Mouse (Mus musculus) myocyte (in vitro differentiated cells): ENCODE results near the gene Cox6a2. TPM values are rescaled to one million over a fixed set of nuclear protein-coding genes. Genes with fewer than 3 reads are reported as not detected.

ENCODE experiments used
- H3K27me3 ChIP-seq: one replicate; pipeline ENCODE4 v1.6.1; 2011; ENCODE audit not compliant: control insufficient read depth, insufficient read depth, insufficient read length
- H3K36me3 ChIP-seq: one replicate; pipeline ENCODE4 v1.6.1; 2011; ENCODE audit not compliant: control insufficient read depth, insufficient read depth
- H3K4me2 ChIP-seq: one replicate; pipeline ENCODE4 v1.6.1; 2011; ENCODE audit warnings: low read depth, control low read depth
- H3K4me3 ChIP-seq: one replicate; pipeline ENCODE4 v1.5.1; 2011; ENCODE audit warnings: mild to moderate bottlenecking, control low read depth, moderate library complexity
- H3K79me2 ChIP-seq: one replicate; pipeline ENCODE4 v1.6.1; 2011; ENCODE audit not compliant: control insufficient read depth, insufficient read depth
- H3ac ChIP-seq: one replicate; pipeline ENCODE4 v1.6.1; 2011; ENCODE audit not compliant: control insufficient read depth, insufficient read length
- CEBPB ChIP-seq: IDR thresholded peaks from 2 replicates; pipeline ENCODE4 v1.6.1; 2011; ENCODE audit warnings: mild to moderate bottlenecking, moderate library complexity; ENCODE audit not compliant: poor library complexity, insufficient read depth, severe bottlenecking
- E2F4 ChIP-seq: IDR thresholded peaks from one replicate; pipeline ENCODE4 v1.6.1; 2011; ENCODE audit warnings: mild to moderate bottlenecking, control low read depth, moderate library complexity; ENCODE audit not compliant: insufficient read depth
- MAX ChIP-seq: IDR thresholded peaks from one replicate; pipeline ENCODE4 v1.6.1; 2011; ENCODE audit warnings: low read depth, mild to moderate bottlenecking, control low read depth
- MYOD1 ChIP-seq, 3 experiments: IDR thresholded peaks; one replicate each; pipeline ENCODE4 v1.6.1; 2011; ENCODE audit warnings: control low read depth in 2 of 3, low read depth in 2 of 3, mild to moderate bottlenecking in 2 of 3, moderate library complexity in 1 of 3; ENCODE audit not compliant: insufficient read length in 2 of 3, control insufficient read depth in 1 of 3
- MYOG ChIP-seq, 3 experiments: IDR thresholded peaks; one replicate each; pipeline ENCODE4 v1.6.1; 2011; ENCODE audit warnings: control low read depth in 2 of 3, low read depth in 2 of 3, mild to moderate bottlenecking in 2 of 3; ENCODE audit not compliant: insufficient read length in 2 of 3, control insufficient read depth in 1 of 3, insufficient read depth in 1 of 3
- POLR2A ChIP-seq: IDR thresholded peaks from one replicate; pipeline ENCODE4 v1.6.1; 2011; ENCODE audit warnings: low read depth, mild to moderate bottlenecking, control low read depth, moderate library complexity; ENCODE audit not compliant: insufficient read length
- POLR2AphosphoS2 ChIP-seq: IDR thresholded peaks from one replicate; pipeline ENCODE4 v1.6.1; 2011; ENCODE audit warnings: low read depth, control low read depth; ENCODE audit not compliant: insufficient read length
- REST ChIP-seq: IDR thresholded peaks from one replicate; pipeline ENCODE4 v1.6.1; 2011; ENCODE audit warnings: mild to moderate bottlenecking, control low read depth, moderate library complexity; ENCODE audit not compliant: insufficient read depth, insufficient read length
- SRF ChIP-seq: IDR thresholded peaks from one replicate; pipeline ENCODE4 v1.6.1; 2011; ENCODE audit warnings: low read depth; ENCODE audit not compliant: control insufficient read depth, insufficient read length
- TCF12 ChIP-seq: IDR thresholded peaks from one replicate; pipeline ENCODE4 v1.6.1; 2011; ENCODE audit warnings: mild to moderate bottlenecking, control low read depth; ENCODE audit not compliant: poor library complexity, insufficient read depth, severe bottlenecking
- TCF3 ChIP-seq: IDR thresholded peaks from one replicate; pipeline ENCODE4 v1.6.1; 2011; ENCODE audit warnings: low read depth, control low read depth; ENCODE audit not compliant: insufficient read length
- USF1 ChIP-seq: IDR thresholded peaks from one replicate; pipeline ENCODE4 v1.6.1; 2011; ENCODE audit warnings: low read depth, mild to moderate bottlenecking, control low read depth, moderate library complexity
- polyA plus RNA-seq: library from polyadenylated mRNA; unstranded; fragments of >200 nt; fragmentation: generic; extraction: Trizol; gene quantifications from one replicate; pipeline ENCODE4 v1.2.1, GENCODE M21; 2012; ENCODE audit warnings: missing spikeins

The Cox6a2 gene
- polyA plus RNA-seq, result 1,017 TPM

DNA sequence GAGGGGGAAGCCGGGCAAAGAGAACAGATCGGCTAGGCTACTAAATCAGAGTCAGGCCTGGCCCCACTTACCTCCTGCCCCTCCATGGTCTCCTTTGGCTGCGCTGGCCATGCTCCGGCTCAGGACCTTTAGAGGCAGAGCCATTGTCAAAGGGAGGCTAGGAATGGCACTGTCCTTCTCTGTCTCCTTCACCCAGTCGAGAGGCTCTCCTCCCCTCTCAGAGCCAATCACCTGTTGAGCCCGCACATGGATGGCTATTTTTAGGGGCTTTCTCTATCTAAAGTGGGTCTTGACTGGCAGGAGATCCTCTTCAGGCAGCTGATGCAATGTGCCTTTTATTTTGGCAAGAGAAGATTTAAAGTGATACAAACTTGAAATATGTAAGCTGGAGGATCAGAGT lies at the start of gene Cox6a2:
TSS of gene Cox6a2 (minus strand) at position 236 of the 400 bp plus-strand sequence.
- peak within 1 kb of the TSS; percentile 63 for H3ac ChIP-seq
- H3K79me2 ChIP-seq, result peaks cover 3% of the 10 kb centered on the region
- TF ChIP-seq MAX (no peak), REST (no peak), TCF3 (no peak), USF1 (no peak), E2F4 (no peak), MYOD1 (IDR thresholded peaks at IDR 0.05; ENCODE audit: control insufficient read depth in 1 of 3, insufficient read length in 2 of 3, low read depth in 2 of 3) (peak in 2 of 3 experiments; percentile 15 to 78), POLR2AphosphoS2 (peak; percentile 85), CEBPB (peak; percentile 94; the same call in 1 of the 2 replicates), MYOG (IDR thresholded peaks at IDR 0.05; ENCODE audit: control insufficient read depth in 1 of 3, insufficient read depth in 1 of 3, insufficient read length in 2 of 3, low read depth in 2 of 3) (peak in 2 of 3 experiments; percentile 33 to 68), POLR2A (peak; percentile 74)
- H3K36me3 ChIP-seq, result peaks cover 13% of the 10 kb centered on the region
- peak within 1 kb of the TSS; percentile 93 for H3K4me3 ChIP-seq
- peak within 1 kb of the TSS; percentile 69 for H3K4me2 ChIP-seq
- peaks cover 14% of the 10 kb centered on the region for H3K27me3 ChIP-seq

DNA sequence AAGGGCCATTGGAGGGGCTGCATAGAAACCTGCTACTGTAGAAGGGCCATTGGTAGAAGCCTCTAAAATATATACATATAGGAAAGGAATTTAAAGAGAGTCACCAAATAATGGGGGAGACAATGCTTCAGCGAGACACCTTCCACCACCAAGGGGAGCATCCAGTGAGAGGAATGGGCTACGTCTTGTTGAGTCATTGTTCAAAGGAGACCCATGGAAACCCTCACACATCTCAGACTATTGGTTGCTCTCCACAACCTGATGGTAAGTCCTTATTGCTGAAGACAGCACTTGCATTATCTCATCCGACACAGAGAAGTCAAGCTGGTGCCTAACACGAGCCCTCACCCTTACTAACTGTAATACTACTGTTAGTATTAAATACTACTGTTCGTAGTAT lies 49.6 kb upstream of the Cox6a2 start:
- no peaks in the 10 kb centered on the region for H3K79me2 ChIP-seq
- H3K27me3 ChIP-seq, result no peaks in the 10 kb centered on the region
- no peak overlapping the region for H3K4me2 ChIP-seq
- no peak overlapping the region for H3ac ChIP-seq
- no peak overlapping the region for H3K4me3 ChIP-seq
- TF ChIP-seq POLR2AphosphoS2 (peak; percentile 60), POLR2A (no peak), USF1 (no peak), REST (no peak)
- H3K36me3 ChIP-seq, result peaks cover 21% of the 10 kb centered on the region

DNA sequence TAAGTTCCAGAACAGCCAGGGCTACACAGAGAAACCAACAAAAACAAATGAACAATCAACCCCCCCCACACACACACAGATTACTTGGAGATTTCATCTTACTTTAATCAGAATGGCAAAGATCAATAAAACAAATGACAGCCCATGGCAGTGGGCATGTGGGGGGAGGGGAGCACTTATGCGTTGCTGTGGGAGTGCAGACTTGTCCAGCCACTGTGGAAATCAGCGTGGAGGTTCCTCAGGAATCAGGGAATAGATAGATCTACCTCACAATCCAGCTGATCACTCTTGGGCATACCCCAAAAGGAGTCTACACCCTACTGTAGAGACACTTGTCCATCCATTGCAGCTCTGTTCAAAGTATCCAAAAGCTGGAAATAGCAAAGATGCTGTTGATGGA lies 48.8 kb upstream of the Cox6a2 start:
- TF ChIP-seq REST (no peak), TCF3 (no peak), MYOD1 (IDR thresholded peaks at IDR 0.05; ENCODE audit: control insufficient read depth in 1 of 3, insufficient read length in 2 of 3, low read depth in 2 of 3) (no peak), POLR2AphosphoS2 (peak; percentile 79), MAX (no peak)
- no peak overlapping the region for H3ac ChIP-seq
- H3K36me3 ChIP-seq, result peaks cover 24% of the 10 kb centered on the region
- no peaks in the 10 kb centered on the region for H3K27me3 ChIP-seq
- H3K4me3 ChIP-seq, result no peak overlapping the region
- H3K79me2 ChIP-seq, result no peaks in the 10 kb centered on the region
- H3K4me2 ChIP-seq, result no peak overlapping the region

DNA sequence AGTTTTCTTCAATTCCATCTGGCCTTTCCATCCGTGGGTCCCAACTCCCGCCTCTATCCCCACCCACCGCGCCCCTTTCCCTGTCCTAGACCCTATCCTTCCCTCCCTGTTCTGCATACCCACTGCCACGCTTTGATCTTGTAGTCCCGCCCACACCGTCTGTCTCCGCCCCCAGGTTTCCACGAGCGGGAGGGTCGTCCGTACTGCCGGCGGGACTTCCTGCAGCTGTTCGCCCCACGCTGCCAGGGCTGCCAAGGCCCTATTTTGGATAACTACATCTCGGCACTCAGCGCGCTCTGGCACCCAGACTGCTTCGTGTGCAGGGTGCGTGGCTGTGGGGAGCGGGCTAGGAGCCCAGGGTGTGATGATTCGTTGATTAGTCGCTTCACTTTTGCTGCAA lies 46.4 kb upstream of the Cox6a2 start:
- H3K27me3 ChIP-seq, result no peaks in the 10 kb centered on the region
- H3K36me3 ChIP-seq, result peaks cover 27% of the 10 kb centered on the region
- TF ChIP-seq MYOG (IDR thresholded peaks at IDR 0.05; ENCODE audit: control insufficient read depth in 1 of 3, insufficient read depth in 1 of 3, insufficient read length in 2 of 3, low read depth in 2 of 3) (peak in 2 of 3 experiments; percentile 49 to 55), CEBPB (no peak), POLR2AphosphoS2 (no peak), TCF12 (no peak), USF1 (no peak), MYOD1 (IDR thresholded peaks at IDR 0.05; ENCODE audit: control insufficient read depth in 1 of 3, insufficient read length in 2 of 3, low read depth in 2 of 3) (peak in 2 of 3 experiments; percentile 61 to 77)
- no peak overlapping the region for H3K4me3 ChIP-seq
- H3K4me2 ChIP-seq, result no peak overlapping the region
- H3K79me2 ChIP-seq, result peaks cover 16% of the 10 kb centered on the region
- no peak overlapping the region for H3ac ChIP-seq

DNA sequence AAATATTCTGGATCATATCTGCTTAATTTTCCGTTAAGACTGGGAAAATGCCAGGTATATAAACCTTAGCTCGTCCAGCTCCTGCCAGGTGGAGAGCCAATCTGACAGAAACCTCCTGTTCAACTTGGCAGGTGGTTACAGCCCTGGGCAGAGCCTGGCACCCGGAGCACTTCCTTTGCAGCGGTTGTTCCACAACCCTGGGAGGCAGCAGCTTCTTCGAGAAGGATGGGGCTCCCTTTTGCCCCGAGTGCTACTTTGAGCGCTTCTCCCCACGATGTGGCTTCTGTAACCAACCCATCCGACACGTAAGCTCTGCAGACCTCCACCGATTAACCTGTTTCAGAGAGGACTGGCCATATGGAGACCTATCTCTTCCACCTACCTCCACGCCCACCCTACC lies 45.8 kb upstream of the Cox6a2 start:
- peaks cover 27% of the 10 kb centered on the region for H3K36me3 ChIP-seq
- H3ac ChIP-seq, result no peak overlapping the region
- H3K4me2 ChIP-seq, result no peak overlapping the region
- peaks cover 22% of the 10 kb centered on the region for H3K79me2 ChIP-seq
- no peak for TF ChIP-seq E2F4
- no peak for TF ChIP-seq POLR2A
- TF ChIP-seq USF1, result no peak
- TF ChIP-seq SRF, result no peak
- TF ChIP-seq MAX, result no peak
- TF ChIP-seq REST, result no peak
- TF ChIP-seq POLR2AphosphoS2, result no peak
- no peak for TF ChIP-seq CEBPB
- TF ChIP-seq MYOD1 (IDR thresholded peaks at IDR 0.05; ENCODE audit: control insufficient read depth in 1 of 3, insufficient read length in 2 of 3, low read depth in 2 of 3), result no peak
- no peak for TF ChIP-seq TCF3
- no peak for TF ChIP-seq TCF12
- no peak for TF ChIP-seq MYOG (IDR thresholded peaks at IDR 0.05; ENCODE audit: control insufficient read depth in 1 of 3, insufficient read depth in 1 of 3, insufficient read length in 2 of 3, low read depth in 2 of 3)
- no peak overlapping the region for H3K4me3 ChIP-seq
- H3K27me3 ChIP-seq, result no peaks in the 10 kb centered on the region
